Mouse (Mus musculus) gastrocnemius, postnatal 4 days (tissue): Measurements from ENCODE around the gene Rab43. TPM values are rescaled to one million over a fixed set of nuclear protein-coding genes. Genes with fewer than 3 reads are reported as not detected.

Experiments used
- DNase-seq, 2 experiments: peaks; one replicate each; pipeline ENCODE4 v3.0.0; 2021 to 2022; ENCODE audit warnings: low spot score in 2 of 2, mixed read lengths in 2 of 2
- total RNA-seq, 2 experiments: library from RNA; stranded (reverse); gene quantifications; 2 replicates each; pipeline ENCODE4 v1.2.3; 2021

Gene Rab43
- total RNA-seq, 2 experiments from 2014 or later = 21.4 to 25.1 TPM

DNA sequence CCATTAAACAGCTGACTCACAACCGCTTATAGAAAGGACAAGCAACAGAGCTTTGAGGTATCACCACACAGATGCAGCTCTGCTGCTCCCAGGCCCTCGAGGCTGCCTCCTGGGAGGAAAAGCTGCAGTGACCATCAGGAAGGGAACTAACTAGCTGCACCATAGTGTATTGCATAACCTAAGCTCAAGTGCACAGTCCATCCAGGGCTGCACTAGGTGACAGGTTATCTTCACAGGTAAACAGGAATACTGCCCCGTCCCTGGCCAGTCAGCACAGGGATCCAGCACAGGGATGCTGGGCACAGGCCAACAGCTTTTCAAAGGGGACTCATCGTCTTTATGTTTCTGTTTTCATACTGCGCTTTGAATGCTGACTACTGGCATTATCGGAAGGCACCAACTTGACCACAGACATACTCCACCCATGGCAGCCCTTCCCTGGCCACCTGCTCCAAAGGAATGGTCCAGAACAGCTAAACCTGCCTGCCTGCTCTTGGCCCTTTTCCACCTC lies 2.3 kb downstream of the Rab43 start:
- DNase-seq = no peak

DNA sequence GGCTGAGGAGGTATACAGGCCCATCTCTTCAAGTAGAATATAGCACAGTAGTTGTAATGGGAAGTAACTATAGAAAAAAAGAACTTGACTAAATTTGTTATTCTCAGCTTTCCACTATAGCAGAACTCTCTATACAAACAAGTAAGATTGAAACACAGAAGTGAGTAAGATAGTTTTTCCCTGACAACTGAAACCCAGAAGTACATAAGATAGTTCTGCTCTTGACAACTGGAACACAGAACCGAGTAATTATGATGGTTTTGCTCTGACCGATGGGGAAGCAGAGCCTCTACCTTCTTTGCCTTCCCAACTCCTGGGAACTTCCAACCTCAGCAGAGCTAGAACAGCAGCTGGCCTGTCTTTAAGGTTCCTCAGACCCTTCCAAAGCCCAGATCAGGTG lies 2.8 kb downstream of the Rab43 start:
- DNase-seq = no peak

DNA sequence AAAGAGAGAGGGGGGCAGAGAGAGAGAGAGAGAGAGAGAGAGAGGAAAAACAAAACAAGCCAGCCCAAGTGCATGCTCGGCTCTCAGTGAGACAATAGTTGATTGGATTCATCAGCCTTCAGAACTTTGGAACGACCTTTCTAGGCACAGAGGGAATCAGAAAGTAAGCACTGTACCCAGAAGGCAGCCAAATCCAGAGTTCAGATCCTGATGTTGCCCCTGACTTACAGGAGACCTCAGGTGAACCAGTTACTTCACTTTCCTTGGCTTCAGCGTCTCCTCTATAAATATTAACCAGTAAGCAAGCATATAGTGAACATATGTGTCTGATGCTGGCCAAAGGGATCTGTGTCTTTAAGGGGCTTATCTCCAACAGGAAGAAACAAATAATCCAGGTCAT lies 3.4 kb downstream of the Rab43 start:
- DNase-seq = no peak

DNA sequence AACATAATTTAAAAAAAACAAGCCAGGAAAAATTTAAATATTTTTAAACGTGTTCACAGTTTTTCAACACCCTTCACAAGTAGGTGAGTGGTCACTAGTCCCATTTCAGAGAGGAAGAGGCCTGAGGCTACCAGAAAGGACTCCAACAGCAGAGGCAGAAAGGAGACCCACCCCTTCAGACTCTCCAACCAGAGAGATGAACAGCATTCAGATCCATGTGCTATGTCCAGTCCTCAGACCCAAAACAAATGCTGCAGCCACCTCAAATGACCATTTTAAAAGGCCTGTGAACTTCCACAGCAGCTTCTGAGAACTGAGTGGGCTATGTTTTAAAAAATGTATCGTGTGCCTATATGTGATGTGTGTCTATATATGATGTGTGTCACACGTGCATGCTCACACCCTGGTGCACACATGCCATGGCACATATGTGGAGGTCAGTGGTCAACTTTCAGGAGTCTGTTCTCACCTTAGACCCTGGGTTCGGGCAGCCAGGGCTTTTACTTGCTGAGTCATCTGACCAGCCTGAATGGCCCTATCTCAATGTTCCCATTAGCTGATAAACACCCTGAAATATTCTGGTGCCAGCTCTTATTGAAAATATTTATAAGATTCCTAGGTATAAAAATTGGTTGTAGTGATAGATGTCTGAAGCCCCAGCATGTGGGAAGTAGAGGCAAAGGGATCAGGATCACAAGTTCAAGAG lies 4.1 kb downstream of the Rab43 start:
- no peak for DNase-seq

DNA sequence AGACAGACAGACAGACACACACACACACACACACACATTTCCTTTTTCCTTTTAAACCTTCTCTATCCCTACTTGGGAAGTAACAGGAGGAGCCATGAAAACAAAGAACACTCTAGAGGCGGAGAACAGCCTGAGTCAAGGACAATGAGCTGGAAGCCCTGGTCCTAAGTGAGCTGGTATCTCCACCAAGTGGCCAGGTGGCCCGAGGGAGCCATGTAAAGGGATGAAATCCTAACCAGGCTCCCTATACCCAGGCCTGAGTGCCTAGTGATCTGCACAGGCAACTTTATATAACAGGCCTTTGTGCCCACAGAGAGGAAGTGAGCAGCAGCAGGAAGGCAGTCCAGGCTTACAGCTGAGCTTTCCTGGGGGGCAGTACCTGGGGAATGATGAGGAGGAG lies 5.1 kb downstream of the Rab43 start:
- no peak for DNase-seq

GRCm38 (mm10) chr6:87806028-87806427 lies 5.9 kb downstream of the Rab43 start:
- DNase-seq = no peak

DNA sequence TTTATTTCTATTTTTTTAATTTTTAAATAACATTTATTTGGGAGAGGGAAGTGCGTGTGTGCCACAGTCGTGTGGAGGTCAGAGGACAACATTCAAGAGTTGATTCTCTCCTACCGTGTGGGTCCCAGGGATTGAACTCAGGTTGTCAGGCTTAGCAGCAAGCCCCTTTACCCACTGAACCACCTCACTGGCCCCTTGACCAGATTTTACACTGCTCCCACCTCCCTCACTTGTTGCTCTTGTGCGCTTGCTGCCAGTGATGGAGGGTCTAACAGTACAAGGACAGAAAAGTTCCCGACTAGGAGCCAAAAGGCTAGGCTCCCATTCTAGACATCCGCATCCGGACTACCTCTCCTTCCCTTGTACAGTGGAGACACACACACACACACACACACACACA lies 6.5 kb downstream of the Rab43 start:
- DNase-seq = no peak

DNA sequence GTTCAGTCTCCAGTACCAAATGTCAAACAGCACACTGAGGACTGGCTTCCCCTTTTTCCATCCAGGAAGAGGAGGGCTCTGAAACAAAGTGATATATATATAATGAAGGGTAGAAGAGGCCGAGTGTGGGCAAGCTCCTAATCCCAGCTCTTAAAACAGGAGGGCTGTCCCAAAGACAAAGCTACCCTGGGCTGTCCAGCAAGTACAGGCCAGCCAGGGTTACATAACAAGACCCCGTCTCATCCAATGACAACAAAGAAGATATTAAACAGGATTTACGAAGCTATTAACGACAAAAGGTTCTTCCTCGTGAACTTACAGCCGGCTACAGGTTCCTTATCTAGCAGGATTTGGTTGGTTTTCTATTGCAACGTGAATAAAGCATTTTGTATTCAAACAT lies 7.1 kb downstream of the Rab43 start:
- no peak for DNase-seq

- DNase-seq = no peak
Measured at GRCm38 (mm10) chr6:87804036-87804435, 7.9 kb downstream of the Rab43 start.

DNA sequence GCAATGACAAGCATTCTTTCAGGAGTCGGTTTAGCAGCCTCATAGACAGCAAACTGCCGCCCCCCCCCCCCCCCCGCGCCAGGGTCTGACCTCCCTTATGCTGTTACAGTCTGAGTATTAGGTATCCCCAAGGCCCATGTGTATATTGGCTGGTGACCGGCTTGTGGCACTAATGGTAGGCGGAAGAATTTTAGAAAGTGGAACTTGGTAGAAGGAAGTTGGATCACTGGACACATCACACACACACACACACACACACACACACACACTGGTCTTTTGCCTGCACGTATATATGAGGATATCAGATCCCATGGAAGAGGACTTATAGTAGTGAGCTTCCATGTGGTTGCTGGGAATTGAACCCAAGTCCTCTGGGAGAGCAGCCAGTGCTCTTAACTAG lies 9.5 kb downstream of the Rab43 start:
- no peak for DNase-seq

DNA sequence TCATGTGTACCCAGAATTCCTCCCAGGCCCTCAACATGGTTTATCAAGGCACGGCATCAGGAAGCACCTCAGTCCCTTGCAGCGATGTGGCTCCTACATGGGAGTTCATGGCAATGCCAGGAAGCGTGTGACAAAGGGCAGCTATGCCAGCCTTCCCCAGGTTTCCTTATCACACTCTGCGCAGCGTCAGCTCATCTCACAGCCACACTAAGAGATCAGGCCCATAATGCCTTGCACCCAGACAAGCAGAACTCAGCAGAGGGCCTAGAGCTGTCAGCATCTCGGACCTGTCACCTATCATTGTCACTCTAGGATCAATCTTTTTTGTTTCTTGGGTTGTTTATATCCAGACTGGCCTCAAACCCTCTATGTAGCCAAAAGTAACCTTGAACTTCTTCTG lies 12.4 kb downstream of the Rab43 start:
- DNase-seq = no peak

DNA sequence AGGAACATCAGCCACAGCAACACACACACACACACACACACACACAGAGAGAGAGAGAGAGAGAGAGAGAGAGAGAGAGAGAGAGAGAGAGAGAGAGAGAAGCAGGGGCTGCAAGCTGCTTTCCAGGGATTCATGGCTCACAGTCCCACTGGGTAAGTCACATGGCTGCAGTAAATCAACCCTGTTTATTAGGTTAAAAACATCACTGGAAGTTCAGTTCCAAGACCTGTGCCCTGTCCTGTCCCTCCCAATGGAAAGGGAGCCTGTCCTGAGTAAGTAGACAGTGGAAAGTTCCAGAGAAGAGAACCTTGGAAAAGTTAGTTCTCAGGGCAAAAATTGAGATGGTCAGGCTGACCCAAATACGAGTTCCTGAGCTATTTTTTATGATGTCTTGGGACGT lies 14.6 kb downstream of the Rab43 start:
- DNase-seq = no peak

- no peak for DNase-seq
Measured at GRCm38 (mm10) chr6:87796251-87796880, 15.6 kb downstream of the Rab43 start.

DNA sequence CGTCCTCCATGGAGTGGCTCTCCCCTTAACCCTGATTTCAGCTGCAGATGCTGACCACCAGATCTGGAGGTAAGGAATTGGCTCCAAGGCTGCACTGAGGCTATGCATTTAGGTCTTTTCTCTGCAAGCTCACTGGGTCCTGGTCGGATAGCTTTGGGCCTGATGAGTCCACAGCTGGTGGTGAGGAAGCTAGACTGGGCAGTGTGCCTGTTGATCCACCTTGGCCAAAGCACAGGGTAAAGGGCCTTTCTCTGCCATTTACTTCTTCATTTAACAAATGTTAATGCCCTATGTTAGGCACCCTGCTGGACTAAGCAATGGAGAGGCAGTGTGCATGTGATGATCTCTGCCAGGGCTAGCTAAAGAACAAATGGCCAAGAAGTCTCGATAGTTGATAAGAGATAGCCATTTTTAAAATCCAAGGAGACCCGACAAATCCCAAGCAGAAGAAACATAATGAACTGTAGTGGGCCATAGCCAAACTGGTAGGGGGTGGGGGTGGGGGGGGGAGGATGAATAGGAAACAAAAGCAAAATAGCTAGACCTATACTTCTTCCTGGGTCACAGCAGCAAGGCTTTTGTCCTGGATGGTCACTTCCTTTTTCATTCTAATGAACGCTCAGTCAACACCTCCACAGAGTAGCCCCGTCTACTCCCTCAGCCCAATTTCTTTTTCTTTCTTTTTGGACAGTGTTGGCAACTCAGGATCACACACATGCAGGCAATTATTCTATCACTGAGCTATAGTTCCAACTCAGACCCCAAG lies 16.4 kb downstream of the Rab43 start:
- DNase-seq = no peak

GRCm38 (mm10) chr6:87793821-87794510 lies 18.0 kb downstream of the Rab43 start:
- no peak for DNase-seq

- no peak for DNase-seq
Measured at GRCm38 (mm10) chr6:87791826-87792225, 20.1 kb downstream of the Rab43 start.

DNA sequence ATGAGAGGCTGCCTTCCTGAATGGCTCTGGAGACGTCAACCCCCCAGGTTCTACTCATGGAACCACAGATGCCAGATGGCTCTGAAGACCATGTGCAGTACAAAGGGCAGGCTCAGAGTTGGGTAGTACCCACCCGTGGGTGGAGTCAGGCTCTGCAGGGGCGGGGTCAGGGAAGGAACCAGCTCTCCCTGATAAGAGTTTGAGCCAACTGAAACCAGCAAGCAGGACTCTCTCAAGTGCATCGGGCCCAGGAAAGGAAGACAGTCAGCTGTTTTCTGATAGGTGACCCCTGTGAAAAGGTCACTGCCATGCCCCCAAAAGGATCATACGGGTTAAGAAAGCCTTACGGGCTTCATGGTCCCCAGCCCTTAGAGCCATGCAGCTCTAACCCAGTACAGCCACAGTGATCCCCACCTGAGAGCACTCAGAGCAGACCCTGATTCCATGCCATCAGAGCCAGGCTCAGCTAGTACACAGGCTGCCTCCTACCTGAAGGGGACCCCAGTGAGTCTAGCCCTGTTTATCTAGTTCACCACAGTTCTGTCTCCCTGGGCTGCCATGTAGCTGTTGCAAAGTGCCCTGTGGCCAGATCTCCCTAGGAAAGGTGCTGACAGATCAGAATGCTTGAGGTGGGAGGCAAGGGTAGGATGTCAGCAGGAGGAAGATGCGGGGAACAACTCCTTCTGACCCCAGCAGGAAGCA lies 21.0 kb downstream of the Rab43 start:
- DNase-seq = no peak

- DNase-seq = no peak
Measured at GRCm38 (mm10) chr6:87789791-87790190, 22.2 kb downstream of the Rab43 start.

DNA sequence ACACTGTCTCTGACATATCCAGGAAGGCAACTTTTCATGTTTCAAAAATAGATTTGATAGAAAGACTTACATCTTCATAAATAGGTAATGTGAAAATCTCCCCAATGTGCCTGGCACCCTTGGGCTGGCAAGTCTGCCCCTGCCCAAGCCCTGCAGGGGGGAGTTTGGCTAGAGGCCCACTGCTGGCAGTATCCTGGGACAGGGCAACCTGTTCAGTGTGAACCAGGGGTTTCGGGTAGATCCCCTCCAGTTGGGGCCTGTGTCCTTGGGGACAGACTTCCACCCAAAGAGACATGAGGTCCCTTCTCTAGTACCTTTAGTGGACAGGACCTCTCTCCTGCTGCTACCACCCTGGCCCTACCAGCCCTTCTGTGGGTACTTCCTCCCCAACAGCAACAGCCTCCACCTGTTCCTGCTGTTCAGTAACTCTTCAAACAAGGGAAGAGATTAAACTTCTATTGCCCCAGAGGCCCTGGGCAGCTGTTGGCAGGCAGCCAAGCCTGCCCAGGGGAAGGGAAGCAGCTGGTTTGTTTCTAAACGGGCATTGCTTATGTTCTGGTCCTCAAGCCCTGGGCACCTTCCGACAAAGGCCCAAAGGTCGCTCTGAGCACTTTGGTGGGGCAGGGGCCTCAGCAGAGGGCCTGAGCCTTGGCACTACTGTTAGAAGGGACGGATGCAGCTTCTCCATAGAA lies 22.9 kb downstream of the Rab43 start:
- DNase-seq = peak in 1 of 2 experiments; percentile 51

DNA sequence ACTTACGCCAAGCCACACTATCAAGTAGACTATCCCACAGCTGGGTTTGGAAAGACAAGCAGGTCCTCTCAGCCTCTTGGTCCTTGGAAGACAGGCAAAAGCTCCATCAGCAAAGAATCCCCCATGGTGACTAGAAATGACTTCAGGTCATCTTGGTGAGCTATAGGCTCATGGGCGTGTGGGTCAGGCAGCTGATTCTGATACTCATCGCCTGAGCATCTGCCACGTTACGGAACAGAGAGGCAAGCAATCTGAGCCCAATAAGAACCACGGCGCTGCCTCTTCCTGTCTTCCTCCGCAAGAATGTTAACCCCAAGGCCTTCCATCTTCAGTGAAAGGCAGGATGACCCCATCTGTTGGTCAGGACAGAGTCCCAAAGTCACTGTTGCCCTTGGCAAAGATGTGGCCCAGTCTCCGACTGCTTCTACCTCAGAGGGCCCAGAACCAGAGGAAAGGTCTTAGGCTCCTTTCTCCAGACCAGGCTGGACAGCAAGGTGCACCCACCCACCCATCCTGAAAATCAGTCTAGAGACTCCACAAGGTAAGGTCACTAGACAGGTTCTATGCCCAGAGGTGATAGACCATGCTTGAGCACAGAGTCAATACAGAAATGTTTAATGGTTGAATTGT lies 23.6 kb downstream of the Rab43 start:
- no peak for DNase-seq
